Mouse (Mus musculus) cerebellum, adult 9-11 months (tissue): Measurements from ENCODE around the gene Traf6.
"Not testable (repeated sequence)": the region's sequence is repeated elsewhere in the genome, so short reads cannot be mapped to it uniquely, and the experiment has no call there.

Source experiments
- DNase-seq: peaks from one replicate; pipeline ENCODE4 v3.0.0; 2022

Traf6 gene

DNA sequence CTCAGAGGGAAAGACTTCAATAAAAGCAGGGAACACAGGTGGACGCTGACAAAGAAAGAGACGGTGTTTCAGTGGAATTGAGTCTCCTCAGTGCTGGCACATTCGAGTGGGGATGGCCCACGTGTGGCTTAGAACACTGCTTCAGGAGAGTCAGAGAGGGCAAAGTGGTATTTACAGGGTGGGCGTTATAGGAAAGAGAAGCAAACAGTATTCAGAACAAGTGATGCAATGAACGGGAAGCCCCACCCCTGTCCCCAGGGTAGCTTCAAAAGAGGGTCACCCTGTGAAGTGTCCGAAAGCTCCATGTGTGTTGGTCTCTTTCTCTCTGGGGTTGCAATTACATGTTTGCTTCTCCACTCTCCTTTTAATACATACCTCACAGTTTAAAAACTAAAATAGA lies 17.4 kb downstream of the Traf6 start:
- DNase-seq: no peak

DNA sequence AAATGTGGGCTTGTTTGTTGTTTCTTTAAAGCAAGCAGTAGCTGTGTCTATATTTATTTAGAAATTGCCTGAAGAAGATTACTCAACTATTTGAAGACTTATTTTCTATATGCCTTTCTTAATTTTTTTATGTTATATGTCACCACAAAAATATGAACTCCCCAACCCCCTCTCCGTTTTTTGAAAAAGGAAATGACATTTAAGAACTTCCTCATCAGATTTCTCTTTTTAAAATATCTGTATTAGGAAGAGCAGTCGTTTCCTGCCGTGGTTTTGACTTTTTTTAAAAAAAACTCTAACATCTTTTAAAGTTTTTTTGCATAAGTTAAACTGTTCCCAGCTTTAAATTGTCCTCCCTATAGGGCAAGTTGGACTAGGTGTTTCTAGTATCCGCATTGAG lies 21.1 kb downstream of the Traf6 start:
- no peak for DNase-seq

DNA sequence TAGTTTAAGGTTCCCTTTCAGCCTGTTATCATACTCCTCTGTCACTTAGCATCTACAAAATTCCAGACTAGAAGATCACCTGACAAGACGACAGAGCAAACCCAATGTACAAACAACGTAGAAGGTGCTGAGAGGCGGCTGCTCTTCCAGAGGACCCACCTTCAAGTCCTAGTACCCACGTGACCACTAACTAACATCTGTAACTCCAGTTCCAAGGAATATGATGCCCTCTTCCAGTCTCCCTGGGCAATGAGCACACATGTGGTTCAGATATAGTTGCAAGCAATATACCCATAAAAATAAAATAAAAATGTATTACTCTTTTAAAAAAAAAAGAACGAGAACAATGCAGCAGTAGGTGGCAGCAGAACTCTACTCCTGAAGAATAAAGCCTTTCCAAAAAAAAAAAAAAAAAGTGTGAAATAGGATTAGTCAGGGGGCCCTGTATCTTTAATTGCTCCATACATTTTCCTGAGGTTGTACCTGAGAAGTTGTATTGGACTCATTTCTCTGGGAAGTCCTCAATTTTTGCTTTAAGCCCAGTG lies 27.8 kb downstream of the Traf6 start:
- no peak for DNase-seq

DNA sequence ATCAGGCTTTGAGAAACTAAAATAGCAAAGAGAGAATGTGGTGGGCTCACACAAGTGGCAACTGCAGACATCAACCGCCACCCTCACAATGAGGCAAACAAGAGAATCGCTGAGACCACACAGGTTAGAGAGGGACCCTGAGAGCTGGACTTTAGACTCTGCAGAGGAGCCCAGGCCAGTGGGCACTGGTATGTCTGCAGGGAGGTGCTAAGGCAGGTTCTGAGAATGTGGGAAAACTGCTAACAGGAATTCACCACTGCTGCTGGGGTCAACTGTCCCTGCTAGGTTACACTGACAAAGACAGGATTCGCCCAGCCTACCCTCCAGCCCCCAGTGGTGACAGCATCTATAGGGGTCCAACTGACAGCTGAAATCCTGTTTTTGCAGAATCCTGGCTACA lies 33.4 kb downstream of the Traf6 start:
- no peak for DNase-seq

DNA sequence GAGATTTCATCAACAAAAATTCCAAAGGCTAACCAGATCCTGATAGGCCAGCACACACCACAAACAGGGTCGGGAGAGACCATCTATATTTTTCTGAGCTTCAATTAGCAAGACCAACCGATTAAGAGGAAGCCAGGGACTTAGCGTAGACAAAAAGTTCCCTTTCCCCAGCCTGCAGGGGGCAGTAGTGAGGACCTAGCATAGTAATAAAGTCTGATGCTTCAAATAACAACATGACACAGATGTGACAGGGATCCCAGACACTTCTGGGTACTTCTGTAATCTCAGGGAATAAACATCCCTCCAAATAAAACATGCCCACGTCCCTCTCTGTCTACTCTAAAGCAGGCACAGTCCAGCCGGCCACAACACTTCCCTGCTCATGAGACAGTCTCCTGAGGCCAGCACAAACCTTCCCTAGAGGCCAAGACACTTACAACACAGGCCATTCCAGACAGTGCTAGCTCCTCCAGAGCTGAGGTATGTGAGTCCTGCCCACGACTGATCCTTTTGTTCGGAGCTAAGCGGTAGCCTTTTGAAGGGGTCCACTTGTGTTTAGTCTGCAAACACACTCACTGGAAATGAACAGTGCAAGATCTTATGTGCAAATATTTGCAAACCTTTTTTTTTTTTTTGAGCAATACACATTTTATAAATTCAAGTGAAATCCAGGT lies 37.6 kb downstream of the Traf6 start:
- DNase-seq: no peak

DNA sequence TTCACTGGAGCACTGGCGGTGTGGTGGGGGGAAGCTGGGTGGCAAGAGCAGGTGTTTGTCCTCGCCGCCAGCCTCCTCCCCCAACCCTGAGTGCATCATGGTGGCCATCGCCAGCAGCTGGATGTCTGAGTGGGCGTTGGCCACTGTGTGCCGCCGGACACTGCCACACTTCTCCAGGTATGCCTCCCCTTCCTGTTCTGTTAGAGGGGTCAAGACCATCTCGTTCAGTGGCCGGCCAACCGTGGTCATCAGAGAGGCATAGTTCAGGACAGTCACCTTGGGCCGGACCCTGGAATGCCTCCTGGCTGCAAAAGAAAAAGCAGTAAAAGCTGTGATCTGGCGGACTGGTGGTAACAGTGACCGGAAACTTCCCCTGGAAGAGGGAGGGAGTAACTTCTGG lies 38.9 kb downstream of the Traf6 start:
- DNase-seq: no peak

DNA sequence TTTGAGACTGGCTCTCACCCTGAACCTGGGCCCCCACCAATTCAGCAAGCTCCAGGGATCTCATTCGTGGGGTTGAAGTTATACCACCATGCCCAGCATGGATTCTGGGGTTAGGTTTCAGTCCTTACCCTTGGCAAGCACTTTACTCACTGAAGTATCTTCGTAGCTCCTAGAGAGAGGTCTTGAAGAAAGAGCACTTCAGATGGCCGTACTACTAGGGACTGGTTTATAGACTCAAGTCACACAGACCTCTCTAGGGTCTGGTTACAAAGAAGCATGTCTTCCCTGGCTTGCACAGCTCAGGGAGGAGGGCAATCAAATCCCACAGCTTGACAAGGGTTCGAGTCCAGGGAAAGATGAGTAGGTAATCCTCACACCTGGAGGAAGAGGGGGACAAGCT lies 43.6 kb downstream of the Traf6 start:
- DNase-seq: no peak

DNA sequence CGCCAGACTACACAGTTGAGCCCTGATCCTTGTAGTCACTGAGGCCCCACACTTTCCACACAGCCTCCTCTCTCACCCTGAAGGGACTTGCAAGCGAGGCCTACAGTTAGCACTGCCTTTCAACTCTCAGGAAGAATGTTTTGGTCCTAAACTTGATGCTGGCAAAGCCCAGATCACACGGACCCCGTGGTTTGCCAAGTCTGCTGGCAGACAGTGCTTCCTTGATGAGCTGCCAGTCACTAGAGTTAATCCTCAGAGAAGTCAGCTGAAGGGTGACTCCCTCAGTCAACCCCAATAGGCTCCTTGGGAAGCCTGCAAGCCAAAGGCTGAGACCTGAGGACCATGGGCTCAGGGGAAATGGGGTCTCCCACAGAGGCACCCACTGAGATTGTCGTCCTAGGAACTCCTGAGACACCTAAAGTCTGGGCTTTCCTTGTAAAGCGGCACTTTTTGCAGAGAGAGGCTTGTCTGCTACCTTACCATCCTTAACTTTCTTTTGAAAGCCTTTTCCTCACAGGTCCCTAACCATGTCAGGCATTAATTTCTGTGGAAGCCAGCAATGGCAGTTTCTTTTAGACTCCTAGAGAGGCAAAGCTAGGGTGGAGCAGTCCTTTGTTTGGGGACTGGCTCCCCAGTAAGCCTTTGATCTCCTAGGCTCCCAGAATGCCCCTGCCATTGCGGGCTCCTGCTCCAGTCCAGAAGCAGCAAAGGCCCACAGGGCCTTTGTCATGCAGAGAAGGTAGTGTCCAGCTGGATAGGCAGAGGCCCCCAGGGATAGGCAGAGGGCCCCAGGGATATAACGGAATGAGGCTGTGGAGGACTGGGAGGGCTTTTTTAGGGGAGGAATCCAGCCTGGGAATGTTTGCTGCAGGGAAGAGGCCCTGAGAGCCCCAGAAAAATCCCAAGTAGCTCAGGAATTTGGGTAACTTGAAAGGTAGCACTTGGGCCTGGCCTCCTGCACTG lies 44.4 kb downstream of the Traf6 start:
- no peak for DNase-seq

DNA sequence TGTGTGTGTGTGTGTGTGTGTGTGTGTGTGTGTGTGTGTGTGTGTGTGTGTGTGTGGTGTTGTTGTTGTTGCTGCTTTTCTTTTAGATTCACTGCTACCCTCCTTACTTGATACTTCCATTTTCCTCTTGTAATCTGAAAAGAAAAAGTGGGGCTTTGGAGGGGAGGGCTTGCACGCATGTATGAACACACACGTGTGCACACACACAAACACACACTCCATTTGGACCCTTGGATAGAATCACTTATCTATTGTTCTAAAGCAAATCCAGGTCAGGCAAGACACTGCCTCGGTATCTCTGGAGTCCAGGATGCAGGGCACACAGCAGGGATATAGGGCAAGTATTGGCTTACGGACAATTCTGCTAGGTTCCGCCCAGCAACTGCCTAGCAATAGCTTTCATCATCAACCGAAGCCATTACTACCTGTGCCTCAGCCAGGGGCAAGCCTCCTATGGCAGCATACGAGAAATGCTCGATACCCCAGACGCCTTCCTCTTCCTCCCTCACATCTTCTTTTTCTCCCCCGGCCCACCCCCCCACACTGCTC lies 45.2 kb downstream of the Traf6 start:
- DNase-seq: no peak

DNA sequence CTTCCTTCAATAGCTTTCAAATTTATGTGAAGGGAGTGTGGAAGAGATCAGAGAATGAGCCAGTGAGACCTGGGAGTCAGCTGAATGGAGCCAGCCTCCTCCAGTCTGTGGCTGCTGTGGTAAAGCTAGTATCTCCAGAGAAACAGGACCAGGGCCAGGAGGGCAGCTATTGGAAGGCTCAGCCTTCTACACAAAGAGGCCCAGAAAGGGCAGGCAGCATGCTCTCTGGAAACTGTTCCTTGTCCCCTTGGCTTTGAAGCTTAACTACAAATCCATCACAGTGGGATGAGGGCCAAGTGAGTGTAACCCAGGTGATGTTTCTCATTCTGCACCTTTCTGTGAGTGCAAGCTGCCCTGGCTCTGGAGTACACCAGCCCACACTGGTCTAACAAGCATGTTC lies 49.6 kb downstream of the Traf6 start:
- DNase-seq: no peak

DNA sequence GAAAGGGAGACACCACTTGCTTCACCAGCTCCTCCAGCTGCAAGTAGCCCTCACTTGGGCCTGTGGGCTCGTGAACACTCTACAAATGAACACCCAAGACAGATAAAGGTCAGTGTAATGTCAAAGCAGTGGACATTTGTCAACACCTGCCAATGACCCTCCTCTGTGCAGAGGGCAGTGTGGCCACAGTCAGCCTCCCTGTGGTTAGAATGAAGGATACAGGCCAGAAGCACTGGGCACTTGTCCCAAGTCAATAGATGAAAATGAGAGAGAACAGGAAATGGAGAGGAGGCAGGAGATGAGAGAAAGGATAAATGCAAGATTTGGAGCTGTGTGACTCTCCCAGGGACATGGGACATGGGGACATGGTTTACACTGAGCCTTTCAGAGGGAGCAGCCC lies 51.2 kb downstream of the Traf6 start:
- no peak for DNase-seq

DNA sequence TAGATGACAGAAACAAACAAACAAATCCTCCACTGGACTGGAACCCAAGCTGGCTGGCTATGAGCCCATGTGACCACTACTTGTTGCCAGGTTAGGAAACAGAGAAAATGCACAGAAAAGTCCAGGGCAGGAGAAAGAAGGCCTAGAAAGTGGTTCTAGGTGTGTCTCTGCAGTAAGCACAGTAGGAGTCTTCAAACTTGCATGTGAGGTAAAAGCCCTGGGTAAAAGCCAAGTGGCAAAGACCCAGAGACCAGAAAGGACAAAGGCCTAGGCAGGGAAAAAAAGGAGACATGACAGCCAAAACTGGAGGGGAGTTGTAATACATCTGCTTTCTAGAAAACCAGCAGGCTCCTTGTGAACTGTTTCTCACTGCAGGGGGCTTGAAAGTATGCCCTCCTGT lies 52.7 kb downstream of the Traf6 start:
- no peak for DNase-seq

DNA sequence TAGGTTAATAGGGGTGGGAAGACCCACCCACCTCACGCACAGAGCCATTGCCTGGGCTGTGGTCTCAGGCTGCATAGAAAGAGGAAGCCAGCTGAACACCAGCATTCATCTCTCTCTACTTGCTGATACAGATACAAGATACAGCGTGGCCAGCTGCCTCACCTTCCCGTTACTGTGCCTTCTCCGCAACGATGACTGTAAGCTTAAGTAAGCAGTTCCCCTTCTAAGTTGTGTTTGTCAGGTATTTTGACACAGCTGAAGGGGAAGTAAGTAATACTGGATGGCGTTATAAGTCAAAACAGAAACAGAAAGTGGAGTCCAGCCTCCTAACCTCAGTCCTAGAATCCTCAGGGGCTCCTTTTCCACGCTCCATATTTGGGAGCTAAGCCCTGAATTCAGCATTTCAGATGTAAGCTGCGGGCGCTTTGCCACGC lies 54.6 kb downstream of the Traf6 start:
- DNase-seq: no peak

DNA sequence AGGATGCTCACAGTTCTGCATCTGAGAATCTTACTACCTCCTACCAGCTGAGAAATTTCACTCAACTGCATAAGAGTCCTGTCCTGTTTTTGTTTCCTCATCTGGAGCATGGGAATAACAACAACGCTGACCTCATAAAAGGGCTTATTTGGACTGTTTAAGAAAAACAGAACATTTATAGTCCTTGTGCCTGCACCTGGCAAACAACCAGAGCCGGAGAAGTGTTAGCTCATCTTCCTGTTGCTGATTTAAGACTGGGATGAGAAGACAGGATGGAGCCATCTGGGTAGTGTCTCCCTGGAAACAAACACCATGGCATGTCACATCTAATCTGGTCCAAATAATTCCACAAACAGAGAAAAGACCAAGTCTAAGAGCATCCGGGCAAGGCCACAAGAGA lies 55.3 kb downstream of the Traf6 start:
- DNase-seq: no peak

DNA sequence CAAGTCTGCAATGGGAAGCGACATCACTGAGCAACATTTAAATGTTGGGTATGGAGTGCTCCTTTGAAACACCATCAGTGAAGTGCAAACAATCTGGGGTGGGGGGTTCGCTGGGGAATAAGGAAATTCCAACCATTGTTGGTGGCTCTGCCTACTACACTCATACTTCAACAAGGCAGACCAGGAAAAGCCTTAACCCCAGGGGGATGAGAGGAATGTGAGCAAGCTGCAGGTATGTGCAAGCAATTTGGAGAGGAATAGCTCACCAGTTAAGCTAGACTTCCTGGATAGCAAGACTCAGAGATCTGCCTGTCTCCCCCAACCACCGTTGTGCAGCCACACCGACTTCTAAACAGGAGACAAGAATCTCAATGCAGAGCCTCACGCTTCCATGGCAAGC lies 61.7 kb downstream of the Traf6 start:
- no peak for DNase-seq

DNA sequence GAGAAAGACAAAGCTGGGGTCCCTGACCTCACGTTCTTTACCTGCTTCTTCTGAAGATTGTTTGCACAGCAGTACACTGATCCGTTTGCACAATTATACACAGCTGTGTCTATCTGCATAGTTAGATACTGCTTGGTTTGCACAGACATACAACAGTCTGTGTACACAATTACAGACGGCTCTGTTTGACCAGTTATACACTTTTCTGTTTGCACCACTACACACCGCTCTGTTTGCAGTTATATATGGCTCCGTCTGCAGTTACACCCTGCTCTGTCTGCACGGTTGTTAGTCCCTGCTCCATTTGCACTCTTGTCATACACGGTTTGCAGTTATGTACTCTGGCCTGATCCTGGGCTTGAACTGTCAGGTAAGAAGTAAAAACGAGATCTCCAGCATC lies 63.4 kb downstream of the Traf6 start:
- no peak for DNase-seq

DNA sequence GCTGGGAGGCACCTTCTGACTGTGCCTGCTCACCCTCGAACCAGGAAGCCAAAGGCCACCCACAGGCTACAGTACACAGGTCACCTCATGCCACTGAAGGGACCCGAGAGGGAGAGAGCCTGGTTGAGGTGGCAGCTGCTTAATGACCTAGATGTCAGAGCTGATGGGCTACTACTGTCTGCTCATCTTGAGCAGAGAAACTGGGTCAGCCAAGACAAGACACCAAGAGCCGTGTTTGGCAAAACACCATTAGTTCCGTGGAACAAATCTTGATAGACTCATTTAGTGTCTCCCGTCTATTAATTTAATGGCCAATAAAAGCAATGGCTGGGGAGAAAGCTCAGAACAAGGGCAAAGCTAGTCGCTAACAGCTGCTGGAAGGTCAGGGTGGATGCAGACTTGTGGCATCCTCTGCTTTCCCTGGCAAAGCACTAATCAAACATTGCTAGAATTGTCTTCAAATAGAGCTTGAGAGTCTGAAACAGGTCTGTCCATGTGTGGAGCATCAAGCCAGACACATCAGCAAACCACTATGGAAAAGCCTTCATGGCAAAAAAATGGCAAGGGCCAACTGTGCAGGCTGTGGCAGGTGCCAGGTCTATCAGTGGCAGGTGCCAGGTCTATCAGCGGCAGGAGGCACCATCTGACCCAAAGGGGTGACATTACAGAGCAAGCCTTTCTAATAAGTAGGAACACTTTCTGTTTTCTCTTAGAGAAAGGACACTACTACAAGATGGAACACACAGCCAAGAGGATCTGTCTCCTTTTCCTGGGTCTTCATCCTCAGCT lies 64.0 kb downstream of the Traf6 start:
- DNase-seq: peak; percentile 30

DNA sequence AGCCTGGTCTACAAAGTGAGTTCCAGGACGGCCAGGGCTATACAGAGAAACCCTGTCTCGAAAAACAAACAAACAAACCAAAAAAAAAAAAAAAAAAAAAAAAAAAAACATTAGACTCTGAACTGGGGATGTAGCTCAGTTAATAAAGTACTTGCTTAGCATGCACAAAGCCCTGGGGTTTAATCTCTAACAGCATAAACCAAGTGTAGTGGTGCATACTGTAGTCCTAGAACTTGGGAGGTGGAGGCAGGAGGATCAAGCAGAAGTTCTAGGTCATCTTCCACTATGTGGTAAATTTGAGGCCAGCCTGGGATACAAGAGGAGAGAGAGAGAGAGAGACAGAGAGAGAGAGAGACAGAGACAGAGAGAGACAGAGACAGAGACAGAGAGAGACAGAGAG lies 67.4 kb downstream of the Traf6 start:
- DNase-seq: not testable (repeated sequence)

DNA sequence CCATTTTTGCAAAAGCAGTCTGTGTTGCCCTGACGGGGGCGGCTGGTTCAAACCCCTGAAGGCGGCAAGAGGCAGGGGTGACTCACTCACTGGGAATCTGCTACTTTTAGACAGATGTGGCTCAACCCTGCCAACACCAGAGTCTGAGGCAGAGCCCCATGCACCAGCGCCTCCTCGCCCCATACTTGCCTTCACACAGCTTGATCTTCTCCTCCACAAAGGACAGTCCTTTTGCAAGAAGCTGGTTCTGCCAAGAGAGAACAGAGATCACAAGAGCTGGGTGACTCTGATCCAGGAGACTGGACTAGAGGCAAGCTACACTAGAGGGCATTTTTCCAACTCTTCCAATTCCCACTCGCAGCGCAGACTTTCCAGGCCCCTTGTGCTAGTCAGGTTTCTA lies 68.3 kb downstream of the Traf6 start:
- DNase-seq: no peak
